ENCODE assay signal across 22 mouse cellular contexts in genomic region chr1:165789963-165790362, GRCm38 (mm10). TPM values are rescaled to one million over a fixed set of nuclear protein-coding genes. Genes with fewer than 3 reads are reported as not detected.
A peak's percentile ranks its signal among the peaks of the same experiment; 100 is the strongest.
DNase-seq lines count a peak whose midpoint lies in the region; ATAC-seq and TF ChIP-seq lines count a peak whose summit lies in the region.
"Had no signal": no experiment of that assay in that cellular context is flagged by ENCODE, and none has a peak within 500 bp of the region (broad histone marks: within the 10 kb centered on the region; RNA-seq: fewer than 3 reads in every experiment).

No protein-coding gene starts in this region.

- no peak for TF ChIP-seq CTCF in intestine, postnatal 0 days (IDR thresholded peaks at IDR 0.05; ENCODE audit: low read depth)

- H3K9me3 ChIP-seq in intestine, postnatal 0 days (ENCODE audit: control insufficient read depth), result no peaks in the 10 kb centered on the region
- H3K9me3 ChIP-seq in stomach, embryonic 16.5 days (replicated peaks; ENCODE audit: control insufficient read depth, low read length), result no peaks in the 10 kb centered on the region
- H3K9me3 ChIP-seq: forebrain, embryonic 15.5 days; hindbrain, embryonic 15.5 days; limb, embryonic 15.5 days; neural tube, embryonic 13.5 days had no signal

- no peaks in the 10 kb centered on the region for H3K27me3 ChIP-seq in intestine, postnatal 0 days (replicated peaks; ENCODE audit: control insufficient read depth, insufficient read depth, low read length)
- H3K27me3 ChIP-seq in stomach, embryonic 16.5 days (ENCODE audit: control insufficient read depth, insufficient read depth, low read length), result no peaks in the 10 kb centered on the region
- H3K27me3 ChIP-seq: forebrain, embryonic 15.5 days had no signal

- ATAC-seq in CD4-positive, CD25-positive, alpha-beta regulatory T cell, adult 4 months, result peak; percentile 56
- peak; percentile 57 for ATAC-seq in intestine, postnatal 0 days
- peak; percentile 66; the same call in 1 of the 2 replicates for ATAC-seq in stomach, embryonic 16.5 days (ENCODE audit: insufficient read depth, low FRiP score)
- ATAC-seq: forebrain, embryonic 15.5 days; liver, postnatal 0 days; midbrain, embryonic 16.5 days had no signal

- no peak overlapping the region for H3K9ac ChIP-seq in intestine, postnatal 0 days (ENCODE audit: low read depth, low read length)
- no peak overlapping the region for H3K9ac ChIP-seq in stomach, embryonic 16.5 days (ENCODE audit: low read length)
- H3K9ac ChIP-seq: forebrain, embryonic 15.5 days; hindbrain, embryonic 15.5 days; limb, embryonic 15.5 days; liver, postnatal 0 days; neural tube, embryonic 13.5 days had no signal

- no peak overlapping the region for H3K4me2 ChIP-seq in intestine, postnatal 0 days (replicated peaks; ENCODE audit: low read depth)
- H3K4me2 ChIP-seq in stomach, embryonic 16.5 days (ENCODE audit: low read depth, low read length), result no peak overlapping the region
- H3K4me2 ChIP-seq: forebrain, embryonic 15.5 days; hindbrain, embryonic 15.5 days; limb, embryonic 15.5 days; neural tube, embryonic 13.5 days had no signal

- no peak overlapping the region for H3K4me3 ChIP-seq in intestine, postnatal 0 days (ENCODE audit: low read depth, low read length)
- no peak overlapping the region for H3K4me3 ChIP-seq in stomach, embryonic 16.5 days (replicated peaks; ENCODE audit: low read length)
- H3K4me3 ChIP-seq: erythroblast, embryonic 14.5 days; forebrain, embryonic 15.5 days; hindbrain, embryonic 15.5 days; layer of hippocampus, adult 2 months; limb, embryonic 15.5 days; neural tube, embryonic 13.5 days had no signal

- no peak overlapping the region for H3K27ac ChIP-seq in intestine, postnatal 0 days (ENCODE audit: low read depth, low read length)
- H3K27ac ChIP-seq in stomach, embryonic 16.5 days (ENCODE audit: low read length), result no peak overlapping the region
- H3K27ac ChIP-seq: forebrain, embryonic 15.5 days; hindbrain, embryonic 15.5 days; layer of hippocampus, adult 2 months; limb, embryonic 15.5 days; neural tube, embryonic 13.5 days had no signal

- 80% methylated on average over 6 of the region's 6 CpGs for WGBS in intestine, postnatal 0 days
- WGBS in stomach, embryonic 16.5 days, result 81% methylated on average over 6 of the region's 6 CpGs

- peak; percentile 65 for DNase-seq in CD4-positive helper T cell, adult 2 months (ENCODE audit: low read depth, low spot score)
- DNase-seq in right cerebral cortex, postnatal 10 days (ENCODE audit: low spot score in 2 of 2), result no peak
- DNase-seq in adrenal gland, postnatal 10 days, result no peak
- DNase-seq in spleen, adult 12 weeks (ENCODE audit: low spot score), result no peak
- DNase-seq in right cerebral cortex, postnatal 25 days, result no peak
- DNase-seq: adrenal gland, postnatal 14 days; cerebellum, adult 8-10 months; heart, postnatal 14 days; kidney, adult 9 months; liver, postnatal 0 days; lung, postnatal 4 days had no signal

- H3K36me3 ChIP-seq in intestine, postnatal 0 days (ENCODE audit: control insufficient read depth, insufficient read depth), result no peaks in the 10 kb centered on the region
- H3K36me3 ChIP-seq in stomach, embryonic 16.5 days (ENCODE audit: control insufficient read depth, insufficient read depth, low read length), result no peaks in the 10 kb centered on the region
- H3K36me3 ChIP-seq: forebrain, embryonic 15.5 days; hindbrain, embryonic 15.5 days; limb, embryonic 15.5 days; neural tube, embryonic 13.5 days had no signal

- H3K4me1 ChIP-seq in intestine, postnatal 0 days (replicated peaks; ENCODE audit: control insufficient read depth, insufficient read depth, low read length), result no peaks in the 10 kb centered on the region
- H3K4me1 ChIP-seq in stomach, embryonic 16.5 days (ENCODE audit: control insufficient read depth, insufficient read depth, low read length), result no peaks in the 10 kb centered on the region

RNA-seq across cellular contexts. Expression of gene Cd247, which starts 1.5 kb away (rescaled TPM):
- 100 to 1,000 TPM; 443 to 540 TPM for polyA plus RNA-seq in CD4-positive, CD25-positive, alpha-beta regulatory T cell, adult 4 months (2017; shearing (Covaris generic))
- polyA plus RNA-seq in intestine, postnatal 0 days (2015; fragmentation: Nextera tagmentation; extraction: Ambion mirVana), result 0.50 and 0.52 TPM in 2 replicates
- polyA plus RNA-seq in stomach, embryonic 16.5 days (2015; fragmentation: Nextera tagmentation; extraction: Ambion mirVana), result 0.36 and 0.52 TPM in 2 replicates
- 1 to 10 TPM; 3.2 to 4.5 TPM for total RNA-seq in adrenal gland, postnatal 10 days (2021)
- total RNA-seq: layer of hippocampus, adult 2 months; left cerebral cortex, adult 8-10 months had no signal

RNA-seq across cellular contexts. Expression of gene Creg1, which starts 26.4 kb away (rescaled TPM):
- polyA plus RNA-seq in CD4-positive, CD25-positive, alpha-beta regulatory T cell, adult 4 months (2017; shearing (Covaris generic)), result 10 to 100 TPM; 17.4 to 25.9 TPM
- polyA plus RNA-seq in intestine, postnatal 0 days (2015; fragmentation: Nextera tagmentation; extraction: Ambion mirVana), result 195 and 201 TPM in 2 replicates
- 90.4 and 90.6 TPM in 2 replicates for polyA plus RNA-seq in stomach, embryonic 16.5 days (2015; fragmentation: Nextera tagmentation; extraction: Ambion mirVana)
- total RNA-seq in adrenal gland, postnatal 10 days (2021), result 10 to 100 TPM; 51.2 TPM

Comparison
In these comparisons a context has a peak if more than half of its experiments do, and no peak if none do; other contexts are left out.
1. RNA of gene Cd247, which starts 1.5 kb away (polyA plus RNA-seq): 443 to 540 TPM in CD4-positive, CD25-positive, alpha-beta regulatory T cell, adult 4 months; 0.50 to 0.52 TPM in intestine, postnatal 0 days and 0.36 to 0.52 TPM in stomach, embryonic 16.5 days; every median in the first group is over 100 times any median in the second.
2. Peak in every context shown above with its lines, with median percentiles within 50 percentile points of each other: ATAC-seq.